Mouse (Mus musculus): ENCODE results near the gene Jag2.

- no peak for TF ChIP-seq HCFC1 (IDR thresholded peaks at IDR 0.05; ENCODE audit: borderline replicate concordance, insufficient read depth, low read length)
- no peak for TF ChIP-seq ZNF384 (IDR thresholded peaks at IDR 0.05; ENCODE audit: low read depth, low read length)
- no peak for TF ChIP-seq MAFK (IDR thresholded peaks at IDR 0.05; ENCODE audit: insufficient read depth, low read depth, low read length)
These were observed 64.8 kb downstream of the Jag2 start for GRCm38 (mm10) chr12:112864804-112865203.

Measured in ES-E14 (cell line).